Mouse (Mus musculus): ENCODE results near the gene Nmrk2.

GRCm38 (mm10) chr10:81229735-81230437 lies 28.0 kb upstream of the Nmrk2 start:
- TF ChIP-seq POLR2A (IDR thresholded peaks at IDR 0.05; ENCODE audit: insufficient read depth, low read depth, low read length) (no peak), CTCF (IDR thresholded peaks at IDR 0.05; ENCODE audit: insufficient read depth, low read depth, low read length) (no peak)
